Mouse (Mus musculus) spleen, adult 18-20 months (tissue): ENCODE measurements around the gene Gm3739.
A peak's percentile ranks its signal among the peaks of the same experiment; 100 is the strongest.
"Not testable (repeated sequence)": the region's sequence is repeated elsewhere in the genome, so short reads cannot be mapped to it uniquely, and the experiment has no call there.

ENCODE experiments used
- DNase-seq, 2 experiments: peaks; one replicate each; pipeline ENCODE4 v3.0.0; 2022; ENCODE audit warnings: mixed read lengths in 2 of 2

Gm3739 gene

GRCm38 (mm10) chr14:7314661-7315060 lies at the start of gene Gm3739:
TSS of gene Gm3739 (minus strand) at chr14:7315049.
- DNase-seq, result peak; percentile 1 to 2

GRCm38 (mm10) chr14:7332295-7332694 lies 17.4 kb upstream of the Gm3739 start, which contains the start of gene Gm5797:
TSS of gene Gm5797 (minus strand) at chr14:7332395.
- DNase-seq, result not testable (repeated sequence)

- peak; percentile 2 to 4 for DNase-seq
These were observed 244 bp upstream of the Gm3739 start for GRCm38 (mm10) chr14:7315093-7315492.

- not testable (repeated sequence) for DNase-seq
These were observed 50.2 kb downstream of the Gm3739 start, which contains the start of gene Gm3727 for GRCm38 (mm10) chr14:7264614-7265013. TSS of gene Gm3727 (minus strand) at chr14:7264714.
